Mouse (Mus musculus) forebrain, embryonic 15.5 days (tissue): ENCODE measurements at regions not wholly inside any gene's neighbourhood (a gene's known extent, or its start where the extent isn't known, plus 50 kb on each side); places are given as distances from the start of the nearest gene placed in this dataset.

Experiments used
- ATAC-seq: fragments of 200-750 bp; cut with Nextera tagmentation; replicated peaks from 2 replicates; pipeline ENCODE4 v1.8.0; 2017; ENCODE audit warnings: mild to moderate bottlenecking, moderate TSS enrichment, moderate library complexity
- H3K27ac ChIP-seq: fragments of 300-500 bp; sonication (generic); replicated peaks from 2 replicates; pipeline ENCODE4 v1.5.1; 2015; ENCODE audit warnings: mild to moderate bottlenecking, inconsistent platforms
- H3K27me3 ChIP-seq: fragments of 300-500 bp; sonication (generic); 2 replicates; pipeline ENCODE4 v1.6.1; 2015; ENCODE audit warnings: inconsistent platforms
- H3K36me3 ChIP-seq: fragments of 300-500 bp; sonication (generic); 2 replicates; pipeline ENCODE4 v1.6.1; 2015; ENCODE audit warnings: mild to moderate bottlenecking, inconsistent platforms
- H3K4me1 ChIP-seq: fragments of 300-500 bp; sonication (generic); 2 replicates; pipeline ENCODE4 v1.6.1; 2015; ENCODE audit warnings: inconsistent platforms
- H3K4me2 ChIP-seq: fragments of 300-500 bp; sonication (generic); replicated peaks from 2 replicates; pipeline ENCODE4 v1.6.1; 2015; ENCODE audit warnings: mild to moderate bottlenecking, inconsistent platforms
- H3K4me3 ChIP-seq: fragments of 300-500 bp; sonication (generic); 2 replicates; pipeline ENCODE4 v1.5.1; 2015; ENCODE audit warnings: mild to moderate bottlenecking, inconsistent platforms
- H3K9ac ChIP-seq: fragments of 300-500 bp; sonication (generic); replicated peaks from 2 replicates; pipeline ENCODE4 v1.6.1; 2015; ENCODE audit warnings: mild to moderate bottlenecking, inconsistent platforms
- H3K9me3 ChIP-seq: fragments of 300-500 bp; sonication (generic); 2 replicates; pipeline ENCODE4 v1.6.1; 2016; ENCODE audit warnings: inconsistent platforms
- WGBS: fragments of 180-500 bp; shearing (Covaris S2); methylation state at CpG from one replicate; pipeline ENCODE4 v1.1.7; 2015; ENCODE audit warnings: mixed read lengths; 5-methylcytosine and 5-hydroxymethylcytosine counted together

GRCm38 (mm10) chr4:55207749-55208385 is 142.0 kb upstream of the Rad23b start:
- no peak for ATAC-seq
- H3K9me3 ChIP-seq: no peaks in the 10 kb centered on the region
- H3K4me1 ChIP-seq: peaks cover 15% of the 10 kb centered on the region
- WGBS: 18% methylated on average over 13 of the region's 13 CpGs
- no peaks in the 10 kb centered on the region for H3K27me3 ChIP-seq
- H3K36me3 ChIP-seq: no peaks in the 10 kb centered on the region
- H3K4me2 ChIP-seq: 0 out of 2 replicates have a peak overlapping the region, but pooled peaks have one; percentile 18
- peak overlapping the region; percentile 31; the same call in 1 of the 2 replicates for H3K27ac ChIP-seq
- no peak overlapping the region for H3K4me3 ChIP-seq
- no peak overlapping the region for H3K9ac ChIP-seq

GRCm38 (mm10) chr4:55208386-55209345 is 141.2 kb upstream of the Rad23b start:
- Histone ChIP-seq H3K4me1 (peaks cover 15% of the 10 kb centered on the region), H3K27ac (peak overlapping the region; percentile 31; the same call in 1 of the 2 replicates), H3K36me3 (no peaks in the 10 kb centered on the region), H3K27me3 (no peaks in the 10 kb centered on the region), H3K9me3 (no peaks in the 10 kb centered on the region), H3K9ac (no peak overlapping the region), H3K4me3 (no peak overlapping the region), H3K4me2 (peak overlapping the region; percentile 18)
- ATAC-seq: peak; percentile 83
- WGBS: 3% methylated on average over 21 of the region's 21 CpGs

- Histone ChIP-seq H3K9ac (no peak overlapping the region), H3K9me3 (no peaks in the 10 kb centered on the region), H3K4me1 (peaks cover 15% of the 10 kb centered on the region), H3K36me3 (no peaks in the 10 kb centered on the region), H3K4me2 (no peak overlapping the region), H3K27me3 (no peaks in the 10 kb centered on the region), H3K27ac (no peak overlapping the region), H3K4me3 (no peak overlapping the region)
- ATAC-seq: no peak
- WGBS: 40% methylated on average over 9 of the region's 9 CpGs
These were observed 134.2 kb upstream of the Rad23b start for GRCm38 (mm10) chr4:55215425-55216174.

- Histone ChIP-seq H3K27ac (no peak overlapping the region), H3K9me3 (no peaks in the 10 kb centered on the region), H3K4me2 (no peak overlapping the region), H3K4me1 (peaks cover 15% of the 10 kb centered on the region), H3K27me3 (no peaks in the 10 kb centered on the region), H3K4me3 (no peak overlapping the region), H3K9ac (no peak overlapping the region), H3K36me3 (no peaks in the 10 kb centered on the region)
- no peak for ATAC-seq
- 29% methylated on average over 6 of the region's 6 CpGs for WGBS
These were observed 133.7 kb upstream of the Rad23b start for GRCm38 (mm10) chr4:55216175-55216545.

- Histone ChIP-seq H3K27ac (no peak overlapping the region), H3K4me3 (no peak overlapping the region), H3K9me3 (no peaks in the 10 kb centered on the region), H3K9ac (no peak overlapping the region), H3K36me3 (no peaks in the 10 kb centered on the region), H3K27me3 (no peaks in the 10 kb centered on the region), H3K4me1 (no peaks in the 10 kb centered on the region), H3K4me2 (no peak overlapping the region)
- WGBS: 83% methylated on average over 5 of the region's 5 CpGs
- no peak for ATAC-seq
These were observed 124.1 kb upstream of the Rad23b start for GRCm38 (mm10) chr4:55225766-55226165.

GRCm38 (mm10) chr4:55227394-55227793 is 122.4 kb upstream of the Rad23b start:
- Histone ChIP-seq H3K27ac (no peak overlapping the region), H3K36me3 (no peaks in the 10 kb centered on the region), H3K9ac (no peak overlapping the region), H3K27me3 (no peaks in the 10 kb centered on the region), H3K4me1 (no peaks in the 10 kb centered on the region), H3K4me2 (no peak overlapping the region), H3K4me3 (no peak overlapping the region), H3K9me3 (no peaks in the 10 kb centered on the region)
- WGBS: 47% methylated on average over 3 of the region's 3 CpGs
- no peak for ATAC-seq

- Histone ChIP-seq H3K9ac (no peak overlapping the region), H3K27me3 (no peaks in the 10 kb centered on the region), H3K36me3 (no peaks in the 10 kb centered on the region), H3K4me2 (no peak overlapping the region), H3K9me3 (no peaks in the 10 kb centered on the region), H3K4me3 (no peak overlapping the region), H3K27ac (no peak overlapping the region), H3K4me1 (no peaks in the 10 kb centered on the region)
- no peak for ATAC-seq
- 26% methylated on average over 4 of the region's 4 CpGs for WGBS
These were observed 118.3 kb upstream of the Rad23b start for GRCm38 (mm10) chr4:55231522-55231921.

- peaks cover 2% of the 10 kb centered on the region; the same call in 1 of the 2 replicates for H3K4me1 ChIP-seq
- no peak for ATAC-seq
- no peaks in the 10 kb centered on the region for H3K36me3 ChIP-seq
- no peaks in the 10 kb centered on the region for H3K27me3 ChIP-seq
- no peak overlapping the region for H3K4me2 ChIP-seq
- H3K4me3 ChIP-seq: no peak overlapping the region
- H3K9me3 ChIP-seq: no peaks in the 10 kb centered on the region
- 19% methylated on average over 6 of the region's 6 CpGs for WGBS
- H3K9ac ChIP-seq: no peak overlapping the region
- H3K27ac ChIP-seq: no peak overlapping the region
These were observed 112.0 kb upstream of the Rad23b start for GRCm38 (mm10) chr4:55237856-55238255.

- Histone ChIP-seq H3K27ac (no peak overlapping the region), H3K9me3 (no peaks in the 10 kb centered on the region), H3K4me2 (no peak overlapping the region), H3K9ac (no peak overlapping the region), H3K4me1 (peaks cover 6% of the 10 kb centered on the region; the same call in 1 of the 2 replicates), H3K27me3 (no peaks in the 10 kb centered on the region), H3K36me3 (no peaks in the 10 kb centered on the region), H3K4me3 (no peak overlapping the region)
- ATAC-seq: peak; percentile 81
- 3% methylated on average over 7 of the region's 7 CpGs for WGBS
These were observed 109.4 kb upstream of the Rad23b start for GRCm38 (mm10) chr4:55240450-55240849.

- no peak overlapping the region for H3K27ac ChIP-seq
- no peak overlapping the region for H3K9ac ChIP-seq
- 84% methylated on average over 4 of the region's 4 CpGs for WGBS
- no peaks in the 10 kb centered on the region for H3K9me3 ChIP-seq
- H3K27me3 ChIP-seq: no peaks in the 10 kb centered on the region
- no peak overlapping the region for H3K4me3 ChIP-seq
- no peaks in the 10 kb centered on the region for H3K36me3 ChIP-seq
- peaks cover 6% of the 10 kb centered on the region; the same call in 1 of the 2 replicates for H3K4me1 ChIP-seq
- ATAC-seq: no peak
- H3K4me2 ChIP-seq: no peak overlapping the region
These were observed 107.5 kb upstream of the Rad23b start for GRCm38 (mm10) chr4:55242331-55242730.

- H3K4me1 ChIP-seq: peaks cover 6% of the 10 kb centered on the region
- 53% methylated on average over 14 of the region's 14 CpGs for WGBS
- H3K36me3 ChIP-seq: no peaks in the 10 kb centered on the region
- H3K4me2 ChIP-seq: no peak overlapping the region
- no peak overlapping the region for H3K4me3 ChIP-seq
- H3K9me3 ChIP-seq: no peaks in the 10 kb centered on the region
- H3K27me3 ChIP-seq: no peaks in the 10 kb centered on the region
- ATAC-seq: no peak; the same call in 1 of the 2 replicates
- H3K27ac ChIP-seq: no peak overlapping the region
- no peak overlapping the region for H3K9ac ChIP-seq
These were observed 106.5 kb upstream of the Rad23b start for GRCm38 (mm10) chr4:55243091-55244058.
